Mouse (Mus musculus): ENCODE results near the gene Tmigd3.

The Tmigd3 gene

DNA sequence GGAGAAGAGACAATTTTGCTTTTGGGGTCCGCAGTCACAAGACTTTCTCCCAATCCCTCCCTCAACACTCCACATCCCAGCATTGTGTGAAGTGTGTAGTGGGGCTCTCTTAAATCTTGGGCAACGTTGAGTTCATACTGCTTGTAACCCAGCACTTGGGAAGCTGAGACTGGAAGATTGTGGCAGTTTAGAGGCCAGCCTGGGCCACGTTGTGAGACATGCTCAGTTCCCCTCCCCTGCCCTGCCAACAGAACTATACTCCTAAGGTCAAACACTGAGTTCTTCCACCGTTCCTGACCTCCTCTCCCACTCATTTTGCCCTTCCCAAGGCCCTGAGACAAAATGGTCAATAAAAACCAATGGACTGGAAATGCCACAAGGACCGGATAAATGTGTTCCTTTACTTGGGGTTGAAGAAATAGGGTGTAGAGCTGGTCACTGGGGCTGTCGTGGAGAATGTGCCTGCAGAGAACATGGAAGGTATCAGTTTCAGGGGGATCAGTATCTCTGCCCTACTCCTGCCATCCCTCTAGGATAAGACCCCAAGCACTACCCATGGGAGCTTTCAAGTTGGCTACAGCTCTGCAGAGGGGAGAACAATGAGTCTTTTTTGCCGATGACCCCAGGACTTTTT lies 57.0 kb downstream of the Tmigd3 start:
- no peaks in the 10 kb centered on the region for H3K27me3 ChIP-seq (ENCODE audit: insufficient read depth, low read length)
- H3K4me1 ChIP-seq (replicated peaks; ENCODE audit: low read depth, low read length), result peaks cover 24% of the 10 kb centered on the region
- no peak overlapping the region for H3K4me3 ChIP-seq (replicated peaks; ENCODE audit: low read length)
- H3K36me3 ChIP-seq (ENCODE audit: insufficient read depth, low read length), result no peaks in the 10 kb centered on the region
- TF ChIP-seq CTCF (conservative IDR thresholded peaks at IDR 0.05; ENCODE audit: low read length) (no peak), NANOG (IDR thresholded peaks at IDR 0.05; ENCODE audit: borderline replicate concordance, low read length) (no peak), POU5F1 (IDR thresholded peaks at IDR 0.05; ENCODE audit: borderline replicate concordance, low read length) (no peak)
- H3K9me3 ChIP-seq (ENCODE audit: low read length), result no peaks in the 10 kb centered on the region

- Histone ChIP-seq H3K36me3 (ENCODE audit: insufficient read depth, low read length) (no peaks in the 10 kb centered on the region), H3K27me3 (ENCODE audit: insufficient read depth, low read length) (no peaks in the 10 kb centered on the region), H3K4me1 (replicated peaks; ENCODE audit: low read depth, low read length) (peaks cover 24% of the 10 kb centered on the region), H3K4me3 (replicated peaks; ENCODE audit: low read length) (no peak overlapping the region), H3K9me3 (ENCODE audit: low read length) (no peaks in the 10 kb centered on the region)
- TF ChIP-seq NANOG (IDR thresholded peaks at IDR 0.05; ENCODE audit: borderline replicate concordance, low read length), result no peak
- TF ChIP-seq POU5F1 (IDR thresholded peaks at IDR 0.05; ENCODE audit: borderline replicate concordance, low read length), result no peak
- no peak for TF ChIP-seq CTCF (conservative IDR thresholded peaks at IDR 0.05; ENCODE audit: low read length)
Observed at GRCm38 (mm10) chr3:105928195-105928569, 57.5 kb downstream of the Tmigd3 start.

DNA sequence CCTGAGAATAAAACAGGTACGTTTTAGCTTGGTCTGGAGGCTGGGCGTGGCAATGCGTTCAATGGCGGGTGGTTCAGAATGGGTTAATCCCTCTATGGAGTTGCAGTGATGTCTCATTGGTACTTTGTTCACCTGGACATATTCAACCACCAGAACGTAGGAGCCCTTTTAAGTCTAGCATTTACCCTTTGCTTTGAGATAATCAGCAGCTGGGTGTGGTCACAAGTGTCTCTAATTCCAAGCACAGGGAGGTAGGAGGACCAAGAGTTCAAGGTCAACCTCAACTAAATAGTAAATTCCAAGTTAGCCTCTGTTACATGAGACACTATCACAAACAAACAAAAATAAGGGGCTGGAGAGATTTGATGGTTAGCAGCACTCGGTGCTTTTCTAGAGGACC lies 58.1 kb downstream of the Tmigd3 start:
- no peaks in the 10 kb centered on the region for H3K9me3 ChIP-seq (ENCODE audit: low read length)
- H3K36me3 ChIP-seq (ENCODE audit: insufficient read depth, low read length), result no peaks in the 10 kb centered on the region
- H3K27me3 ChIP-seq (ENCODE audit: insufficient read depth, low read length), result no peaks in the 10 kb centered on the region
- peaks cover 24% of the 10 kb centered on the region for H3K4me1 ChIP-seq (replicated peaks; ENCODE audit: low read depth, low read length)
- no peak overlapping the region for H3K4me3 ChIP-seq (replicated peaks; ENCODE audit: low read length)
- no peak for TF ChIP-seq NANOG (IDR thresholded peaks at IDR 0.05; ENCODE audit: borderline replicate concordance, low read length)

- Histone ChIP-seq H3K4me3 (replicated peaks; ENCODE audit: low read length) (no peak overlapping the region), H3K4me1 (replicated peaks; ENCODE audit: low read depth, low read length) (peaks cover 24% of the 10 kb centered on the region), H3K36me3 (ENCODE audit: insufficient read depth, low read length) (no peaks in the 10 kb centered on the region), H3K27me3 (ENCODE audit: insufficient read depth, low read length) (no peaks in the 10 kb centered on the region), H3K9me3 (ENCODE audit: low read length) (no peaks in the 10 kb centered on the region)
- no peak for TF ChIP-seq POU5F1 (IDR thresholded peaks at IDR 0.05; ENCODE audit: borderline replicate concordance, low read length)
- TF ChIP-seq CTCF (conservative IDR thresholded peaks at IDR 0.05; ENCODE audit: low read length), result no peak
- TF ChIP-seq NANOG (IDR thresholded peaks at IDR 0.05; ENCODE audit: borderline replicate concordance, low read length), result no peak
Observed at GRCm38 (mm10) chr3:105929821-105930220, 59.1 kb downstream of the Tmigd3 start.

- no peak for TF ChIP-seq CTCF (conservative IDR thresholded peaks at IDR 0.05; ENCODE audit: low read length)
- TF ChIP-seq NANOG (IDR thresholded peaks at IDR 0.05; ENCODE audit: borderline replicate concordance, low read length), result no peak
- no peak for TF ChIP-seq POU5F1 (IDR thresholded peaks at IDR 0.05; ENCODE audit: borderline replicate concordance, low read length)
- H3K36me3 ChIP-seq (ENCODE audit: insufficient read depth, low read length), result no peaks in the 10 kb centered on the region
- peaks cover 24% of the 10 kb centered on the region for H3K4me1 ChIP-seq (replicated peaks; ENCODE audit: low read depth, low read length)
- H3K9me3 ChIP-seq (ENCODE audit: low read length), result no peaks in the 10 kb centered on the region
- no peak overlapping the region for H3K4me3 ChIP-seq (replicated peaks; ENCODE audit: low read length)
- no peaks in the 10 kb centered on the region for H3K27me3 ChIP-seq (ENCODE audit: insufficient read depth, low read length)
Observed at GRCm38 (mm10) chr3:105931095-105931494, 60.4 kb downstream of the Tmigd3 start.

GRCm38 (mm10) chr3:105932240-105933071 lies 61.8 kb downstream of the Tmigd3 start, which contains the start of gene I830077J02Rik:
Gene I830077J02Rik (minus strand): TSS chr3:105932664.
- no peaks in the 10 kb centered on the region for H3K27me3 ChIP-seq (ENCODE audit: insufficient read depth, low read length)
- TF ChIP-seq NANOG (IDR thresholded peaks at IDR 0.05; ENCODE audit: borderline replicate concordance, low read length) (no peak), CTCF (conservative IDR thresholded peaks at IDR 0.05; ENCODE audit: low read length) (no peak), POU5F1 (IDR thresholded peaks at IDR 0.05; ENCODE audit: borderline replicate concordance, low read length) (no peak)
- no peaks in the 10 kb centered on the region for H3K9me3 ChIP-seq (ENCODE audit: low read length)
- no peak within 1 kb of the TSS for H3K4me3 ChIP-seq (replicated peaks; ENCODE audit: low read length)
- peaks cover 1% of the 10 kb centered on the region for H3K36me3 ChIP-seq (ENCODE audit: insufficient read depth, low read length)
- peaks cover 24% of the 10 kb centered on the region for H3K4me1 ChIP-seq (replicated peaks; ENCODE audit: low read depth, low read length)

DNA sequence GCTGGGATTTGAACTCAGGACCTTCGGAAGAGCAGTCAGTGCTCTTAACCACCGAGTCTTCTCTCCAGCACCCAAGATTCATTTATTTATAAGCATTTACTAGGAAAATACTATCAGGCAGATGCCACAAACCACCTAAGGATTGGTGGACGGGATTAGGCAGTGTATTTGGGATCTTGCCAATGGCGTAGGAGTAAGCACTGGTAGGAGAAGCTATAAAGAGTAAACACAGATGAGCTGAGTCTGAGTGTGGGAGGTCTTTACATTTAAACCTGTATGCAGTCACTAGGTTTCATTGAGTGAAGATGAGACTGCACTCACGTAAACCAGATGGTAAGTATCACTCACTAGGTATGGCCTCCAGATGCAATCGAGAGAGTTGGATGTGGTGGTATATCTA lies 63.2 kb downstream of the Tmigd3 start:
- H3K4me3 ChIP-seq (replicated peaks; ENCODE audit: low read length), result no peak overlapping the region
- H3K9me3 ChIP-seq (ENCODE audit: low read length), result no peaks in the 10 kb centered on the region
- peaks cover 9% of the 10 kb centered on the region for H3K4me1 ChIP-seq (replicated peaks; ENCODE audit: low read depth, low read length)
- H3K27me3 ChIP-seq (ENCODE audit: insufficient read depth, low read length), result no peaks in the 10 kb centered on the region
- TF ChIP-seq NANOG (IDR thresholded peaks at IDR 0.05; ENCODE audit: borderline replicate concordance, low read length) (no peak), CTCF (conservative IDR thresholded peaks at IDR 0.05; ENCODE audit: low read length) (no peak), POU5F1 (IDR thresholded peaks at IDR 0.05; ENCODE audit: borderline replicate concordance, low read length) (no peak)
- peaks cover 9% of the 10 kb centered on the region for H3K36me3 ChIP-seq (ENCODE audit: insufficient read depth, low read length)

- no peaks in the 10 kb centered on the region for H3K27me3 ChIP-seq (ENCODE audit: insufficient read depth, low read length)
- TF ChIP-seq NANOG (IDR thresholded peaks at IDR 0.05; ENCODE audit: borderline replicate concordance, low read length) (no peak), POU5F1 (IDR thresholded peaks at IDR 0.05; ENCODE audit: borderline replicate concordance, low read length) (no peak), CTCF (conservative IDR thresholded peaks at IDR 0.05; ENCODE audit: low read length) (no peak)
- H3K4me1 ChIP-seq (replicated peaks; ENCODE audit: low read depth, low read length), result no peaks in the 10 kb centered on the region
- H3K4me3 ChIP-seq (replicated peaks; ENCODE audit: low read length), result no peak overlapping the region
- H3K36me3 ChIP-seq (ENCODE audit: insufficient read depth, low read length), result peaks cover 12% of the 10 kb centered on the region
- H3K9me3 ChIP-seq (ENCODE audit: low read length), result no peaks in the 10 kb centered on the region
Observed at GRCm38 (mm10) chr3:105935033-105935432, 64.3 kb downstream of the Tmigd3 start.
